Mouse (Mus musculus) heart, postnatal 0 days (tissue): ENCODE measurements around the gene Ccdc115. TPM values are rescaled to one million over a fixed set of nuclear protein-coding genes. Genes with fewer than 3 reads are reported as not detected.

Experiments
- ATAC-seq: fragments of 200-750 bp; cut with Nextera tagmentation; 2 replicates; pipeline ENCODE4 v1.8.0; 2017; ENCODE audit warnings: low read depth, moderate number of reproducible peaks, moderate library complexity; ENCODE audit not compliant: insufficient read depth
- DNase-seq: peaks from one replicate; pipeline ENCODE4 v3.0.0-alpha.2; 2016; ENCODE audit warnings: low spot score
- H3K27ac ChIP-seq: fragments of 300-500 bp; sonication (generic); 2 replicates; pipeline ENCODE4 v1.5.1; 2014; ENCODE audit warnings: low read depth, mild to moderate bottlenecking
- H3K27me3 ChIP-seq: fragments of 300-500 bp; sonication (generic); 2 replicates; pipeline ENCODE4 v1.6.1; 2014; ENCODE audit warnings: low read length, mixed read lengths; ENCODE audit not compliant: control insufficient read depth, insufficient read depth
- H3K36me3 ChIP-seq: fragments of 300-500 bp; sonication (generic); replicated peaks from 2 replicates; pipeline ENCODE4 v1.6.1; 2014; ENCODE audit warnings: low read length, mixed read lengths; ENCODE audit not compliant: control insufficient read depth, insufficient read depth
- H3K4me1 ChIP-seq: fragments of 300-500 bp; sonication (generic); 2 replicates; pipeline ENCODE4 v1.6.1; 2014; ENCODE audit warnings: antibody characterized with exemption; ENCODE audit not compliant: control insufficient read depth, insufficient read depth
- H3K4me2 ChIP-seq: fragments of 300-500 bp; sonication (generic); 2 replicates; pipeline ENCODE4 v1.6.1; 2014; ENCODE audit warnings: low read depth, mild to moderate bottlenecking, low read length, moderate library complexity
- H3K4me3 ChIP-seq: fragments of 300-500 bp; sonication (generic); 2 replicates; pipeline ENCODE4 v1.5.1; 2014; ENCODE audit warnings: low read depth, low read length
- H3K9ac ChIP-seq: fragments of 300-500 bp; sonication (generic); replicated peaks from 2 replicates; pipeline ENCODE4 v1.6.1; 2014; ENCODE audit warnings: low read depth, low read length, mixed read lengths
- H3K9me3 ChIP-seq: fragments of 300-500 bp; sonication (generic); replicated peaks from 2 replicates; pipeline ENCODE4 v1.6.1; 2016; ENCODE audit warnings: low read length; ENCODE audit not compliant: control insufficient read depth
- CTCF ChIP-seq: IDR thresholded peaks from 2 replicates; pipeline ENCODE4 v1.5.1; 2016; ENCODE audit warnings: antibody characterized with exemption, control low read depth, low read depth
- EP300 ChIP-seq: IDR thresholded peaks from 2 replicates; pipeline ENCODE4 v1.6.1; 2016; ENCODE audit warnings: antibody characterized with exemption, low read depth
- WGBS: fragments of 180-500 bp; shearing (Covaris S2); extraction: QIAGEN DNeasy Blood & Tissue Kit; methylation state at CpG from one replicate; pipeline ENCODE4 v1.1.7; 2014; 5-methylcytosine and 5-hydroxymethylcytosine counted together
- polyA plus RNA-seq: library from polyadenylated mRNA; unstranded; fragments of >200 nt; fragmentation: Nextera tagmentation; extraction: Ambion mirVana; gene quantifications from 2 replicates; pipeline ENCODE4 v1.2.1, GENCODE M21; 2015
- total RNA-seq: library from RNA; depleted of rRNA; stranded (reverse); fragments of >200 nt; gene quantifications from 2 replicates; pipeline ENCODE4 v1.2.3, GENCODE M21; 2014; ENCODE audit warnings: low replicate concordance

Gene Ccdc115
- total and polyA plus RNA-seq, 2 experiments from 2014 or later, result 29.2 to 29.7 TPM

DNA sequence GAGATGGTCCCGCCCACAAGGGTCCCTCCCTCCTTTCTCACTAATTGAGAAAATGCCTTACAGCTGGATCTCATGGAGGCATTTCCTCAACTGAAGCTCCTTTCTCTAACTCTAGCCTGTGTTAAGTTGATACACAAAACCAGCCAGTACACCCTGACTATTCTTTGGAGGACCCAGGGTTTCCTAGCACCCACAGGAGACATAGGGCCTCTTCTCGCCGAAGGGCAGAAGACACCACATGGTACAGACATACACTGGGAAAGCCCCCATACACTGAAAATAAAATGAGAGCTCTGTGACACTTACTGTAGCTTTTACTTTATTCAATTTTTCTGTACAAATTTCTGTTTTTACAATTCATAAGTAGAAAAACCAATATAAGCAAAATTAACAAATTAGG lies 3.1 kb downstream of the Ccdc115 start:
- WGBS, result 95% methylated on average over 3 of the region's 3 CpGs
- Histone ChIP-seq H3K9ac (no peak overlapping the region), H3K4me3 (no peak overlapping the region), H3K36me3 (peaks cover 3% of the 10 kb centered on the region; the same call in 1 of the 2 replicates), H3K4me1 (peaks cover 16% of the 10 kb centered on the region), H3K27me3 (no peaks in the 10 kb centered on the region), H3K9me3 (no peaks in the 10 kb centered on the region), H3K27ac (no peak overlapping the region), H3K4me2 (no peak overlapping the region)
- DNase-seq, result no peak
- no peak for ATAC-seq
- TF ChIP-seq EP300 (no peak), CTCF (no peak)

DNA sequence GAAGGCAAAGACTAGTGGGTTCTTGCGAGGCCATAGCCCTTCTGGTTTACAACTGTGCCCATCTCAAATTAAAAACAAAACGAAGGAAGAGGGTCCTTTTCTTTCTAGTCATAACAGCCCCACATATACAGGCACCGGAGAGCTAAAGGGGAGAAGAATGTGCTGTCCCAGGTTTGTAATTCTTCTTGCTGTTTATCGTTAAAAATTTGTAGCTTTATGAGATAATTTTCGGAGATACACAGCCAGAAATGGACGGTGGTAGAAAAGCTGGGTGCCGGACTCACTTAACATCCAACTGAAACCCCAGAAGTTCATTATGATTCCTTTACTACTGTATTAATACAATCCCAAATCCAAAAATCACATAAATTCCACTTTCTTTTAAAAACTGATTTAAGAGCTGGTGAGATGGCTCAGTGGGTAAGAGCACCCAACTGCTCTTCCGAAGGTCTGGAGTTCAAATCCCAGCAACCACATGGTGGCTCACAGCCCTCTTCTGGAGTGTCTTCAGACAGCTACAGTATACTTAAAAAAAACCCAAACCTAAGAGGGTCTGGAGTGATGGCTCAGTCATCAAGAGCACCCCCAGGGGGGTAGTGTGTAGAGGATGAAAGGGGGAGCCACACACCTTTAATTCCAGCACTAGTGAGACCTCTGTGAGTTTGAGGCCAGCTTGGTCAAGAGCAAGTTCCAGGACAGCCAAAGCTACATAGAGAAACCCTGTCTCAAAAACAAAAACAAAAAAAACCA lies 3.9 kb downstream of the Ccdc115 start:
- Histone ChIP-seq H3K9me3 (no peaks in the 10 kb centered on the region), H3K27me3 (no peaks in the 10 kb centered on the region), H3K9ac (peak overlapping the region; percentile 45), H3K27ac (peak overlapping the region; percentile 77), H3K4me3 (peak overlapping the region; percentile 54), H3K36me3 (peaks cover 6% of the 10 kb centered on the region; the same call in 1 of the 2 replicates), H3K4me2 (peak overlapping the region; percentile 66), H3K4me1 (peaks cover 16% of the 10 kb centered on the region)
- DNase-seq, result no peak
- 37% methylated on average over 8 of the region's 8 CpGs for WGBS
- TF ChIP-seq CTCF, result no peak
- no peak for TF ChIP-seq EP300
- ATAC-seq, result no peak

- Histone ChIP-seq H3K4me2 (peak overlapping the region; percentile 66), H3K27me3 (no peaks in the 10 kb centered on the region), H3K4me1 (peaks cover 11% of the 10 kb centered on the region), H3K4me3 (peak overlapping the region; percentile 54), H3K9me3 (no peaks in the 10 kb centered on the region), H3K36me3 (peaks cover 6% of the 10 kb centered on the region; the same call in 1 of the 2 replicates), H3K9ac (peak overlapping the region; percentile 45), H3K27ac (peak overlapping the region; percentile 77)
- WGBS, result under 1% methylated on average over 30 of the region's 30 CpGs
- TF ChIP-seq EP300 (no peak), CTCF (no peak)
- DNase-seq (peak; percentile 81), ATAC-seq (no peak; the same call in 1 of the 2 replicates)
Observed at GRCm38 (mm10) chr1:34434660-34435160, 4.8 kb downstream of the Ccdc115 start.

DNA sequence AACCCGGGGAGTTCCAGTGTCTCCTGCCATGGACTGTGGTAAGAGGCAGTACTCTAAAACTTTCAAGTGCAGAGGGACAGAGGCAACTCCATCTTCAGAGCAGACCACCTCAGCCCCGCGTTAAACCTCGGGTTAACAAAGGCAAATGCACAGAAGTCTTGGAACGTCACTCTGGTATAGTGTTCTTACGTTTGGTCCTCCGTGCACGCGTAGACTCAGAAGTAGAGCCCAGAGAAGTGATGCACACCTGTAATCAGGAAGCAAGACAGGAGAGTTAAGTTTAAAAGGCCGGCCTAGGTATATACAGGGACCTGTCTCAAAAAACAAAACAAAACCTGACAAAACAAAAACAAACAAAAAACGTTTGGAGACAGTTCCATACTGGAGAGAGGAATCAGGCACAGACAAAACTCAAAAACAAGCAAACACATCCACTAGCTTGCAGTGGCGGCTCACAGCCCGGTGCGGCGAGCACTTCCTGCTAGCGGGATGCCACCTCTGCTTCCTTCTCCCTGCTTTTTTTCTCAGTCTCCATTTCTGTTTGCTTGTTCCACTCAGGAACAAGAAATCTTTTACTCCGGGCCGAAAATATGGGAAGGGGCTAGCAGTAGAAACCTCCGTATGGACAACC lies 5.5 kb downstream of the Ccdc115 start:
- Histone ChIP-seq H3K9ac (peak overlapping the region; percentile 45; the same call in 1 of the 2 replicates), H3K4me1 (peaks cover 11% of the 10 kb centered on the region), H3K36me3 (peaks cover 6% of the 10 kb centered on the region; the same call in 1 of the 2 replicates), H3K27ac (peak overlapping the region; percentile 77), H3K27me3 (no peaks in the 10 kb centered on the region), H3K4me3 (peak overlapping the region; percentile 54), H3K4me2 (peak overlapping the region; percentile 66), H3K9me3 (no peaks in the 10 kb centered on the region)
- DNase-seq (peak; percentile 40), ATAC-seq (no peak)
- WGBS, result 11% methylated on average over 19 of the region's 19 CpGs
- TF ChIP-seq EP300 (no peak), CTCF (no peak)

GRCm38 (mm10) chr1:34432776-34433481 lies 6.5 kb downstream of the Ccdc115 start:
- no peak for TF ChIP-seq EP300
- TF ChIP-seq CTCF, result no peak
- Histone ChIP-seq H3K9me3 (no peaks in the 10 kb centered on the region), H3K27ac (peak overlapping the region; percentile 77), H3K27me3 (no peaks in the 10 kb centered on the region), H3K9ac (peak overlapping the region; percentile 53), H3K4me2 (peak overlapping the region; percentile 66), H3K4me1 (peaks cover 6% of the 10 kb centered on the region), H3K36me3 (peaks cover 6% of the 10 kb centered on the region; the same call in 1 of the 2 replicates), H3K4me3 (peak overlapping the region; percentile 54)
- 0 out of 2 replicates have a peak, but pooled peaks have one; percentile 12 for ATAC-seq
- DNase-seq, result peak; percentile 65
- WGBS, result 14% methylated on average over 35 of the region's 35 CpGs
